Mouse (Mus musculus): ENCODE data around the gene Hivep3.

DNA sequence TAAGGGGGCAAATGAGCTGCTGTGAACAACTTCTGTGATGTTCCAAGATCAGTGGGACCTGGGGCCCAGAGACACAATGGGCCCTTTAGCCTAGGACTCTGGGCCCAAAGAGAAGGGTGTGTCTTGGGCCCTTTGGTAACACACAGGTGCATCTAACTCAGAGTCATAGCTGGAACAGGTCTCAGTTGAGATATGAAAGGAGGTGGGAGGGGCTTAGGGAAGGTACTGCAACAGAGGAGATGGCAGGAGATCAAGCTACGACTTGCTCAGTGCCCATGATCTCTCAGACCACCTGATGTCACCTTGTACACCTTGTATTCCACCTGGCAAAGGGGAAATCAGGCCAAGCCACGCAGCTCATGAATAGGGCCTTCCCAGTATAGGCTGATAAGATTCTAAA lies 235.3 kb downstream of the Hivep3 start:
- TF ChIP-seq CTCF (IDR thresholded peaks at IDR 0.05; ENCODE audit: control insufficient read depth, insufficient read depth, insufficient replicate concordance, low read depth, low read length) (no peak), POLR2A (IDR thresholded peaks at IDR 0.05; ENCODE audit: control insufficient read depth, low read depth, low read length) (no peak)
